Comparison of ENCODE assay signal across 8 mouse cellular contexts in the genomic region with DNA sequence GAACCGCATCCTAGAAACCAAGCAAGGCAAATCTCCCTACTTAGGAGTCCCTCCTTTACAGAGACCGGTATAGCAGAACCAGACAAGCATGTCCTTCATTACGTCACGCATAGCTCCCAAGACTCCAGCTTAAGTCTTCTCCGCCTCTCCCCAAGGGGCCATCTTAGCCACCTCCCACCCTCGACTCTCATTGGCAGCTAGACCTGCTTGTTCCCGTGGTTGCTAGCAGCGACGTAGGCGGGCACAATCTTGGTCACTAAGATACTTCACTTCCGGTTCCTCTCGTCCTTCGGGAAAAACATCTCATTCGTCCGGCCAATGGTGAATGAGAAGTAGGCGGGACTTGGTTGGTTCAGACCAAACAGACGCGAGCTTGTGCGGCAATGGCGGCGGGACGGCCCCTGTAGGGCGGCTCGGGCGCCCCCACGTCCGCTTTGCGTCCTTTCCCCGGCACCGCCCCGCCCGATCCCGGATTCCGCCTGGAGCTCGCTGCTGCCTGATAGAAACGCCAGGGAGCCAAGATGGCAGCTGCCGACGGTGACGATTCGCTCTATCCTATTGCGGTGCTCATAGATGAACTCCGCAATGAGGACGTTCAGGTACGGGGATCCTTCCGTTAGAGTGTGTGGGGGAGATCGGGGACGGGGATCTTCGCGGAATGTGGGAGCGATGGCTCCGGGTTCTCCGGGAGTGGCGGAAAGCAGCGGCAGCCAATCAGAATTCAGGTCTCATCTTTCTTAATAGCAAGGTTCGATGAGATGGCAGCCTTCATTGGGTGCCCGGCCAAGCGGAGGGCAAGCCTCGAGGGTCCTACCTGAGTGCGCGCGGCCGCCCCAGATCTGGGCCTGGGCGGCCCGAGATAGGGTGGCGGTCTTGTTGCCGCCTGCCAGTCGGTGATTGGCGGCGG. TPM values are rescaled to one million over a fixed set of nuclear protein-coding genes. Genes with fewer than 3 reads are reported as not detected.
DNase-seq lines count a peak whose midpoint lies in the region; ATAC-seq lines count a peak whose summit lies in the region.

Ppp2r1a (plus strand) TSS at position 327 of the 907 bp plus-strand sequence.

- peak within 1 kb of the TSS; percentile 80 for H3K9ac ChIP-seq in heart, embryonic 14.5 days (ENCODE audit: low read length)
- H3K9ac ChIP-seq in liver, embryonic 13.5 days, result peak within 1 kb of the TSS; percentile 87
- H3K9ac ChIP-seq in stomach, embryonic 16.5 days (ENCODE audit: low read length), result peak within 1 kb of the TSS; percentile 85

- DNase-seq in c-Kit-negative CD71-positive TER-119-positive erythroid progenitor cells, embryonic 14.5 days (ENCODE audit: low read depth, low spot score), result peak; percentile 100
- peak; percentile 100 for DNase-seq in fibroblast of lung, adult 2 months (ENCODE audit: low read depth)
- DNase-seq in kidney, postnatal 14 days, result peak; percentile 99
- peak; percentile 98 for DNase-seq in liver, embryonic 13.5 days
- peak; percentile 95 for DNase-seq in neural tube, embryonic 10.5 days (ENCODE audit: extremely low spot score, low spot score)

- WGBS in heart, embryonic 14.5 days, result under 1% methylated on average over 69 of the region's 69 CpGs
- WGBS in liver, embryonic 13.5 days (ENCODE audit: insufficient replicate concordance), result under 1% methylated on average over 69 of the region's 69 CpGs
- under 1% methylated on average over 69 of the region's 69 CpGs for WGBS in stomach, embryonic 16.5 days

- H3K27ac ChIP-seq in heart, embryonic 14.5 days (replicated peaks in 1 of 2; ENCODE audit: control insufficient read depth in 1 of 2, insufficient read depth in 1 of 2, low read depth in 2 of 2, low read length in 2 of 2), result peak within 1 kb of the TSS; percentile 93 to 96
- peak within 1 kb of the TSS; percentile 92 for H3K27ac ChIP-seq in liver, embryonic 13.5 days
- peak within 1 kb of the TSS; percentile 98 for H3K27ac ChIP-seq in stomach, embryonic 16.5 days (ENCODE audit: low read length)

- no peaks in the 10 kb centered on the region for H3K36me3 ChIP-seq in heart, embryonic 14.5 days (ENCODE audit: control insufficient read depth, insufficient read depth, low read length)
- no peaks in the 10 kb centered on the region for H3K36me3 ChIP-seq in liver, embryonic 13.5 days
- H3K36me3 ChIP-seq in stomach, embryonic 16.5 days (ENCODE audit: control insufficient read depth, insufficient read depth, low read length), result no peaks in the 10 kb centered on the region

- no peaks in the 10 kb centered on the region for H3K9me3 ChIP-seq in heart, embryonic 14.5 days (ENCODE audit: control insufficient read depth, low read length)
- no peaks in the 10 kb centered on the region for H3K9me3 ChIP-seq in liver, embryonic 13.5 days (replicated peaks)
- H3K9me3 ChIP-seq in stomach, embryonic 16.5 days (replicated peaks; ENCODE audit: control insufficient read depth, low read length), result no peaks in the 10 kb centered on the region

- H3K27me3 ChIP-seq in heart, embryonic 14.5 days (ENCODE audit: control insufficient read depth, insufficient read depth, low read length), result no peaks in the 10 kb centered on the region
- H3K27me3 ChIP-seq in liver, embryonic 13.5 days, result no peaks in the 10 kb centered on the region
- no peaks in the 10 kb centered on the region for H3K27me3 ChIP-seq in stomach, embryonic 16.5 days (ENCODE audit: control insufficient read depth, insufficient read depth, low read length)

- peak within 1 kb of the TSS; percentile 62 to 75 for H3K4me3 ChIP-seq in heart, embryonic 14.5 days (ENCODE audit: control insufficient read depth in 1 of 2, insufficient read depth in 1 of 2, low read depth in 1 of 2, low read length in 2 of 2)
- peak within 1 kb of the TSS; percentile 86 for H3K4me3 ChIP-seq in liver, embryonic 13.5 days (replicated peaks)
- peak within 1 kb of the TSS; percentile 76 for H3K4me3 ChIP-seq in stomach, embryonic 16.5 days (replicated peaks; ENCODE audit: low read length)

- ATAC-seq in CD4-positive, CD25-positive, alpha-beta regulatory T cell, adult 4 months, result peak; percentile 92
- peak; percentile 98 for ATAC-seq in heart, embryonic 14.5 days (ENCODE audit: insufficient number of reproducible peaks, insufficient read depth, low FRiP score, low read depth)
- peak; percentile 97 for ATAC-seq in liver, embryonic 13.5 days (ENCODE audit: low read depth)
- peak; percentile 99 for ATAC-seq in stomach, embryonic 16.5 days (ENCODE audit: insufficient read depth, low FRiP score)

- H3K4me1 ChIP-seq in heart, embryonic 14.5 days (ENCODE audit: control insufficient read depth in 2 of 2, insufficient read depth in 2 of 2, low read length in 2 of 2), result peaks cover 0 to 37% of the 10 kb centered on the region in 2 experiments; a peak in 2 of 4 replicates
- peaks cover 34% of the 10 kb centered on the region for H3K4me1 ChIP-seq in liver, embryonic 13.5 days (replicated peaks)
- H3K4me1 ChIP-seq in stomach, embryonic 16.5 days (ENCODE audit: control insufficient read depth, insufficient read depth, low read length), result peaks cover 22% of the 10 kb centered on the region

- H3K4me2 ChIP-seq in heart, embryonic 14.5 days (ENCODE audit: low read length), result peak within 1 kb of the TSS; percentile 82
- H3K4me2 ChIP-seq in liver, embryonic 13.5 days, result peak within 1 kb of the TSS; percentile 91
- H3K4me2 ChIP-seq in stomach, embryonic 16.5 days (ENCODE audit: low read depth, low read length), result peak within 1 kb of the TSS; percentile 76

RNA-seq across cellular contexts. Expression of gene Ppp2r1a, which starts in this region (rescaled TPM):
- polyA plus RNA-seq in CD4-positive, CD25-positive, alpha-beta regulatory T cell, adult 4 months (2017; shearing (Covaris generic)), result 100 to 1,000 TPM; 186 to 258 TPM
- polyA plus RNA-seq in heart, embryonic 14.5 days (2014; fragmentation: Nextera tagmentation; extraction: Ambion mirVana), result 369 and 372 TPM in 2 replicates
- 111 and 115 TPM in 2 replicates for polyA plus RNA-seq in liver, embryonic 13.5 days (2015; fragmentation: Nextera tagmentation; extraction: Ambion mirVana)
- polyA plus RNA-seq in stomach, embryonic 16.5 days (2015; fragmentation: Nextera tagmentation; extraction: Ambion mirVana), result 345 and 378 TPM in 2 replicates

Comparison
In these comparisons a context has a peak if more than half of its experiments do, and no peak if none do; other contexts are left out.
1. Peak in every context shown above with its lines: DNase-seq, ATAC-seq, H3K4me3 ChIP-seq and H3K27ac ChIP-seq.